ENCODE assay signal across 12 mouse cellular contexts in the genomic region with DNA sequence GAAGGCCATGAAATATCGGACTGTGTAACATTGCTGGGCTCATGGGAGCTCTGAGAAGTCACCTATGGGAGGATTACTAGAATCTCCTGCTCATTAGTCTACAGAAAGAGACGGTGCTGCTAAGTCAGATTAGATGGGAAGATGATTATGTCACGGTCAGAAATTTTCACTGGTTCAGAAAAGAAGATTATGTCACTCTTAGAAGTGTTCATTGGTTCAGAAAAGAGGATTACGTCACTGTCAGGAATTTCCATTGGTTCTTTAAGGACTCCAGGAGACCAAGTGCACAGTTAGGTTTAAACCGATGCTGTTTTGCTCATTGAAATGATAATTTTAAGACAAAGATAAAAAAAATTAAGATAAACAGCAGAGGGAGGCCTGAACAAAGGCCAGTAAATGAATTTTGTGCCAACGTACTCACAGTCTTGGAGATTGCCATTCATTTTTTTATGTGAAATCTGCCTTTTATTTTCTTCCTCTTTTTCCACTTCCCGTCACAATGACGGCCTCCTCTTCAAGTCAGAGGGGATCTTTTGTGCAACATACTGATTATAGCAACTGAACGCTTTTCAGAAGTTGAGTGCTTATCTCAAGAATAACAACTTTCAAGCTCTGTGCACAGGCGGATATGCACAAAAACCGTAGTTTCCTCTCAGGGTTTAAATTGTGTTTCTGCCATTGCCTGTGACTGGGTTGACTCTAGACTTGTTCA.
A peak's percentile ranks its signal among the peaks of the same experiment; 100 is the strongest.
DNase-seq lines count a peak whose midpoint lies in the region; ATAC-seq and TF ChIP-seq lines count a peak whose summit lies in the region.
"Had no signal": no experiment of that assay in that cellular context is flagged by ENCODE, and none has a peak within 500 bp of the region (broad histone marks: within the 10 kb centered on the region; RNA-seq: fewer than 3 reads in every experiment).

No protein-coding gene starts in this region.

- no peak for DNase-seq in midbrain, embryonic 11.5 days (ENCODE audit: low spot score, missing footprints)
- no peak for DNase-seq in midbrain, embryonic 10.5 days (ENCODE audit: low spot score)
- DNase-seq in brain, embryonic 14.5 days (ENCODE audit: low read depth), result peak; percentile 77
- no peak for DNase-seq in liver, embryonic 14.5 days (ENCODE audit: low read depth in 3 of 3, low spot score in 3 of 3)
- peak; percentile 72 for DNase-seq in retina, postnatal 1 day
- no peak for DNase-seq in urinary bladder, postnatal 36 days (ENCODE audit: low spot score in 2 of 2)
- no peak for DNase-seq in cerebellum, adult 2 months
- no peak for DNase-seq in thymus, postnatal 14 days
- DNase-seq: cerebellum, postnatal 10 days; kidney, adult 11 months had no signal

- H3K27me3 ChIP-seq in midbrain, embryonic 11.5 days (ENCODE audit: control insufficient read depth, insufficient read depth, low read length), result no peaks in the 10 kb centered on the region
- H3K27me3 ChIP-seq in midbrain, embryonic 10.5 days (ENCODE audit: low read depth, poor library complexity, severe bottlenecking), result no peaks in the 10 kb centered on the region
- H3K27me3 ChIP-seq in liver, embryonic 14.5 days (ENCODE audit: control insufficient read depth, insufficient read depth, low read length), result no peaks in the 10 kb centered on the region
- H3K27me3 ChIP-seq in cerebellum, adult 2 months (ENCODE audit: control insufficient read depth, insufficient read depth, low read length), result no peaks in the 10 kb centered on the region
- H3K27me3 ChIP-seq: limb, embryonic 13.5 days had no signal

- no peaks in the 10 kb centered on the region for H3K36me3 ChIP-seq in midbrain, embryonic 11.5 days (ENCODE audit: control insufficient read depth, insufficient read depth, low read length)
- no peaks in the 10 kb centered on the region for H3K36me3 ChIP-seq in midbrain, embryonic 10.5 days
- no peaks in the 10 kb centered on the region for H3K36me3 ChIP-seq in liver, embryonic 14.5 days (replicated peaks; ENCODE audit: control insufficient read depth, insufficient read depth, low read depth)
- H3K36me3 ChIP-seq: limb, embryonic 13.5 days had no signal

- no peak for TF ChIP-seq POLR2A in brain, embryonic 14.5 days (IDR thresholded peaks at IDR 0.05; ENCODE audit: borderline replicate concordance, extremely low read depth, insufficient read depth, insufficient read length, poor library complexity, severe bottlenecking)
- TF ChIP-seq POLR2A in cerebellum, adult 2 months (IDR thresholded peaks at IDR 0.05; ENCODE audit: borderline replicate concordance, insufficient read depth, low read length), result no peak

- peak; percentile 26 for TF ChIP-seq EP300 in liver, embryonic 14.5 days (IDR thresholded peaks at IDR 0.05; ENCODE audit: low read depth)

- H3K27ac ChIP-seq in midbrain, embryonic 11.5 days (ENCODE audit: low read depth, low read length), result no peak overlapping the region
- no peak overlapping the region for H3K27ac ChIP-seq in midbrain, embryonic 10.5 days (replicated peaks)
- H3K27ac ChIP-seq in liver, embryonic 14.5 days, result no peak overlapping the region
- H3K27ac ChIP-seq in cerebellum, adult 2 months (ENCODE audit: insufficient read depth, low read length), result no peak overlapping the region
- H3K27ac ChIP-seq: limb, embryonic 13.5 days; stomach, postnatal 0 days had no signal

- WGBS in midbrain, embryonic 11.5 days, result 48% methylated on average over 11 of the region's 11 CpGs
- 60% methylated on average over 11 of the region's 11 CpGs for WGBS in midbrain, embryonic 10.5 days
- 18% methylated on average over 11 of the region's 11 CpGs for WGBS in liver, embryonic 14.5 days (ENCODE audit: insufficient replicate concordance)
- WGBS in cerebellum, adult 2 months, result 77% methylated on average over 11 of the region's 11 CpGs

- H3K4me1 ChIP-seq in midbrain, embryonic 11.5 days (ENCODE audit: control insufficient read depth, insufficient read depth, low read length), result peaks cover 2% of the 10 kb centered on the region
- peaks cover 15% of the 10 kb centered on the region for H3K4me1 ChIP-seq in midbrain, embryonic 10.5 days
- H3K4me1 ChIP-seq in liver, embryonic 14.5 days (replicated peaks; ENCODE audit: control insufficient read depth in 2 of 2, insufficient read depth in 2 of 2, low read length in 1 of 2), result peaks cover 0 to 12% of the 10 kb centered on the region in 2 experiments; a peak in 3 of 4 replicates
- H3K4me1 ChIP-seq in cerebellum, adult 2 months (ENCODE audit: control insufficient read depth, insufficient read depth, low read length), result peaks cover 3% of the 10 kb centered on the region; the same call in 1 of the 2 replicates

- H3K4me2 ChIP-seq in midbrain, embryonic 11.5 days, result no peak overlapping the region
- H3K4me2 ChIP-seq in liver, embryonic 14.5 days (ENCODE audit: low read depth), result peak overlapping the region; percentile 18; the same call in 1 of the 2 replicates
- H3K4me2 ChIP-seq: limb, embryonic 13.5 days had no signal

- H3K9me3 ChIP-seq in midbrain, embryonic 11.5 days (ENCODE audit: control insufficient read depth, low read length), result no peaks in the 10 kb centered on the region
- no peaks in the 10 kb centered on the region for H3K9me3 ChIP-seq in midbrain, embryonic 10.5 days (replicated peaks)
- H3K9me3 ChIP-seq in liver, embryonic 14.5 days (ENCODE audit: control insufficient read depth, low read length), result no peaks in the 10 kb centered on the region
- H3K9me3 ChIP-seq: limb, embryonic 13.5 days had no signal

- H3K9ac ChIP-seq in midbrain, embryonic 11.5 days (ENCODE audit: low read length), result no peak overlapping the region
- no peak overlapping the region for H3K9ac ChIP-seq in liver, embryonic 14.5 days (replicated peaks)
- H3K9ac ChIP-seq: limb, embryonic 13.5 days had no signal

- TF ChIP-seq CTCF in brain, embryonic 14.5 days (IDR thresholded peaks at IDR 0.05; ENCODE audit: borderline replicate concordance, extremely low read depth, insufficient read depth, insufficient read length), result no peak
- TF ChIP-seq CTCF in liver, embryonic 14.5 days (IDR thresholded peaks at IDR 0.05; ENCODE audit: low read depth), result no peak
- TF ChIP-seq CTCF in cerebellum, adult 2 months (IDR thresholded peaks at IDR 0.05; ENCODE audit: borderline replicate concordance, insufficient read depth, low read depth, low read length), result no peak

- peak; percentile 66; the same call in 1 of the 2 replicates for ATAC-seq in midbrain, embryonic 11.5 days (ENCODE audit: low FRiP score)
- ATAC-seq in liver, embryonic 14.5 days (ENCODE audit: insufficient read depth), result no peak; the same call in 1 of the 2 replicates

- no peak overlapping the region for H3K4me3 ChIP-seq in midbrain, embryonic 11.5 days (ENCODE audit: low read depth, low read length)
- no peak overlapping the region for H3K4me3 ChIP-seq in midbrain, embryonic 10.5 days
- H3K4me3 ChIP-seq in liver, embryonic 14.5 days (ENCODE audit: insufficient read depth in 1 of 2, low read depth in 2 of 2, low read length in 2 of 2), result no peak overlapping the region
- H3K4me3 ChIP-seq in cerebellum, adult 2 months (replicated peaks; ENCODE audit: insufficient read depth, low read depth, low read length), result no peak overlapping the region
- H3K4me3 ChIP-seq: limb, embryonic 13.5 days had no signal

Comparison
In these comparisons a context has a peak if more than half of its experiments do, and no peak if none do; other contexts are left out.
1. DNase-seq: peak in brain, embryonic 14.5 days (single experiment) and retina, postnatal 1 day (single experiment); none in midbrain, embryonic 11.5 days (single experiment), midbrain, embryonic 10.5 days (single experiment), liver, embryonic 14.5 days (0 of 3), urinary bladder, postnatal 36 days (0 of 2), cerebellum, adult 2 months (0 of 2) and thymus, postnatal 14 days (single experiment).